Mouse (Mus musculus): ENCODE results near the gene Gm732. TPM values are rescaled to one million over a fixed set of nuclear protein-coding genes. Genes with fewer than 3 reads are reported as not detected.

Gm732 gene
- not detected in 2 replicates for polyA plus RNA-seq (2015; fragmentation: Nextera tagmentation; extraction: Ambion mirVana)

DNA sequence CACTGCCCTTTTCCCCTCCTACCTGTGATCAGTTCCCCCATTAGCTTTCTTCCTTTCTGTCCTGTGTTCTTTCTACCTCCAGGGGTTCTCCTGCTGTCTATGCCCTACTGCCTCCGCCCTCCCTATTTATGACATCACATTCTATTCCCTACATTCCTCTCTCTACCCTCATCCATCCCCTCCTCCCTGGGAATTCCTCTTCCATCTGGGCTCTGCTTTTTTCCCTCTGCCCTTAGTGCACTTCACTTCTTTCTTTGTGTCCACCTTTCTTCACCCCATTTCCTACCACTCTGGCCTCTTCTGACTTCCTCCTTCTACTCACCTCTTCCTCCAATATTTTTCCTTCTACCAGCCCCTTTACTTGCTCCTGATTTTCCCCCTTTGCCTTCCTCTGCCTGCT lies at the start of gene Gm732:
TSS of gene Gm732 (minus strand) at position 101 of the 400 bp plus-strand sequence.
- Histone ChIP-seq H3K27ac (ENCODE audit: low read depth, low read length) (no peak within 1 kb of the TSS), H3K4me1 (ENCODE audit: control insufficient read depth, insufficient read depth, low read depth, low read length) (no peaks in the 10 kb centered on the region), H3K9me3 (ENCODE audit: control insufficient read depth, low read length) (no peaks in the 10 kb centered on the region), H3K4me3 (ENCODE audit: low read length) (no peak within 1 kb of the TSS), H3K36me3 (ENCODE audit: control insufficient read depth, insufficient read depth, low read length) (no peaks in the 10 kb centered on the region), H3K4me2 (ENCODE audit: low read length) (no peak within 1 kb of the TSS), H3K27me3 (replicated peaks; ENCODE audit: control insufficient read depth, insufficient read depth, low read length) (no peaks in the 10 kb centered on the region), H3K9ac (ENCODE audit: low read depth, low read length) (no peak within 1 kb of the TSS)
- no peak for ATAC-seq
- 83% methylated on average over 1 of the region's 1 CpGs for WGBS

Other genes starting within 250 kb of the Gm732 start
- not detected in 2 replicates for gene Tent5d, start 155.9 kb downstream of the Gm732 start, polyA plus RNA-seq (2015; fragmentation: Nextera tagmentation; extraction: Ambion mirVana)
- 23.3 and 23.5 TPM in 2 replicates for gene 2610002M06Rik, start 132.1 kb downstream of the Gm732 start, polyA plus RNA-seq (2015; fragmentation: Nextera tagmentation; extraction: Ambion mirVana)

Data from hindbrain, embryonic 16.5 days (tissue).